Mouse (Mus musculus) forebrain, embryonic 14.5 days (tissue): ENCODE results near the gene Kansl2. TPM values are rescaled to one million over a fixed set of nuclear protein-coding genes. Genes with fewer than 3 reads are reported as not detected.

Source experiments
- ATAC-seq: fragments of 200-750 bp; cut with Nextera tagmentation; 2 replicates; pipeline ENCODE4 v1.8.0; 2017; ENCODE audit warnings: mild to moderate bottlenecking, moderate library complexity
- DNase-seq: peaks from one replicate; pipeline ENCODE4 v3.0.0-alpha.2; 2015; ENCODE audit warnings: low spot score
- H3K27ac ChIP-seq: fragments of 300-500 bp; sonication (generic); 2 replicates; pipeline ENCODE4 v1.5.1; 2014; ENCODE audit warnings: low read depth, mild to moderate bottlenecking, control low read depth, low read length, moderate library complexity
- H3K27me3 ChIP-seq: fragments of 300-500 bp; sonication (generic); replicated peaks from 2 replicates; pipeline ENCODE4 v1.6.1; 2014; ENCODE audit warnings: low read length, control low read depth, mixed read lengths; ENCODE audit not compliant: control insufficient read depth, insufficient read depth
- H3K36me3 ChIP-seq: fragments of 300-500 bp; sonication (generic); 2 replicates; pipeline ENCODE4 v1.6.1; 2014; ENCODE audit warnings: low read length, control low read depth; ENCODE audit not compliant: control insufficient read depth, insufficient read depth
- H3K4me1 ChIP-seq: fragments of 300-500 bp; sonication (generic); 2 replicates; pipeline ENCODE4 v1.6.1; 2014; ENCODE audit warnings: antibody characterized with exemption, low read length, control low read depth; ENCODE audit not compliant: control insufficient read depth, insufficient read depth
- H3K4me2 ChIP-seq: fragments of 300-500 bp; sonication (generic); 2 replicates; pipeline ENCODE4 v1.6.1; 2014; ENCODE audit warnings: mild to moderate bottlenecking, control low read depth, low read length
- H3K4me3 ChIP-seq: fragments of 300-500 bp; sonication (generic); 2 replicates; pipeline ENCODE4 v1.5.1; 2014; ENCODE audit warnings: low read depth, low read length, control low read depth
- H3K9ac ChIP-seq: fragments of 300-500 bp; sonication (generic); 2 replicates; pipeline ENCODE4 v1.6.1; 2014; ENCODE audit warnings: mild to moderate bottlenecking, low read length, control low read depth, moderate library complexity
- H3K9me3 ChIP-seq: fragments of 300-500 bp; sonication (generic); replicated peaks from 2 replicates; pipeline ENCODE4 v1.6.1; 2016; ENCODE audit warnings: low read length, control low read depth, mixed read lengths; ENCODE audit not compliant: control insufficient read depth
- WGBS: fragments of 180-500 bp; shearing (Covaris S2); extraction: QIAGEN DNeasy Blood & Tissue Kit; methylation state at CpG from one replicate; pipeline ENCODE4 v1.1.7; 2014; 5-methylcytosine and 5-hydroxymethylcytosine counted together
- polyA plus RNA-seq: library from polyadenylated mRNA; unstranded; fragments of >200 nt; fragmentation: Nextera tagmentation; extraction: Ambion mirVana; gene quantifications from 2 replicates; pipeline ENCODE4 v1.2.1, GENCODE M21; 2014

The Kansl2 gene
- polyA plus RNA-seq = 134 and 135 TPM in 2 replicates

DNA sequence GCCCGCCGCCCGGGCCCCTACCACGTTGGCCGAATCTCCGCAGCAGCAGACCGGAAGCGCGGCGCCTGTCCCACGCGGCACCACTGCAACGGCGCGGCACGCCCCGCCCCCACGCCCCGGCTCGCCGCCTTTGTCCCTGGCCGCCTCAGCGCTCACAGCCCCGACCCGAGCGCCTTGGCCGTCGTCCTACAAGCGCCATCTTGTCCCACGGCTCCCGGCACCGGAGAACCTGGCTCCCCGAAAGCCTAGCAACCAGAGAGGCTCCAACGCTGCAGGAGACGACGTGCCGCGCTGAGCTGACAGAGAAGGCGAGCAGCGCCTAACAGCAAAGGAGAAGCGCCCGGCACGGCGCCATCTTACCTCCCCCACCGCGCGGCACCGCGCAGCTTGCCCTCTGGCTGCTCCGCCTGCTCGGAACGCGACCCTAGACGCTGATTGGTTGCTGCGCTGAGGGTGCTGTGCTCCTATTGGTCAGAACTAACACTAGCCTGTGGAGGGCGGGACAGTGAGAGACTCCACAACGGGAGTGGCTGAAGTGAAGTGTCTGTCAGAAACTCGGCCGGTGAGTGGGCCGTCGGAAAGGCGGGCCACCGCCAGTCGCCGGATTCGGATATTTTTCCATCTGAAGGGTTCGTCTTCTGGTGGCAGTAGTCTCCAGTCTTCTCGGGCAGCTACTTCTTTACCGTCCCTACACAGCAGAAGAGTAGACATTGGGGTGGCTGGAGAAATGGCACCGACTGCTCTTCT is at the start of gene Kansl2:
TSS of gene Kansl2 (minus strand) at position 384 of the 747 bp plus-strand sequence.
- peaks cover 39% of the 10 kb centered on the region for H3K36me3 ChIP-seq
- H3K9me3 ChIP-seq = no peaks in the 10 kb centered on the region
- WGBS = under 1% methylated on average over 62 of the region's 70 CpGs
- DNase-seq (peak; percentile 99), ATAC-seq (peak; percentile 100)
- H3K4me1 ChIP-seq = peaks cover 11% of the 10 kb centered on the region; the same call in 1 of the 2 replicates
- H3K27me3 ChIP-seq = no peaks in the 10 kb centered on the region
- peak within 1 kb of the TSS; percentile 99 for H3K27ac ChIP-seq
- H3K9ac ChIP-seq = peak within 1 kb of the TSS; percentile 94
- H3K4me2 ChIP-seq = peak within 1 kb of the TSS; percentile 91
- H3K4me3 ChIP-seq = peak within 1 kb of the TSS; percentile 84

DNA sequence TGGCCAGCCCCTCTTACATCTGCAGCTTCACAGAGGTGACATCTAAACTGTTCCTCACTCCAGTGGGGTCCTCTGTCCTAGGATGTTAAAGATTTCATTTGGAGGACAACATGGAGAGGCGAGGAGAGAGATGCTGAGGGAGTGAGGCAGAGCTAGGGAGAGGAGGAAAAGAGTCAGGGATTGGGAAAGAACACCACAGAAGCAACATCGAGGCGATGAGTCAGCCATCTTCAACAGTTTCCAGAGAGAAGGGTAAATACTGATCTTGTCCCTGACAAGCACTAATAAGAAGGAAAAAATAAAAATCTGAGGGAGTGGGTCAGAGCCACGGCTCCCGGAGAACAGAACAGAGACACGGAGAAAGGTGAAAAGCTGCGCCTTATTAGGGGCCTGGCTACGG is 48.9 kb upstream of the Kansl2 start:
- no peaks in the 10 kb centered on the region for H3K36me3 ChIP-seq
- H3K27me3 ChIP-seq = no peaks in the 10 kb centered on the region
- H3K4me1 ChIP-seq = no peaks in the 10 kb centered on the region
- DNase-seq = no peak
- H3K9ac ChIP-seq = no peak overlapping the region
- H3K4me2 ChIP-seq = no peak overlapping the region
- peak overlapping the region; percentile 66; the same call in 1 of the 2 replicates for H3K27ac ChIP-seq
- no peak overlapping the region for H3K4me3 ChIP-seq
- ATAC-seq = no peak
- H3K9me3 ChIP-seq = no peaks in the 10 kb centered on the region
- WGBS = 83% methylated on average over 8 of the region's 8 CpGs

DNA sequence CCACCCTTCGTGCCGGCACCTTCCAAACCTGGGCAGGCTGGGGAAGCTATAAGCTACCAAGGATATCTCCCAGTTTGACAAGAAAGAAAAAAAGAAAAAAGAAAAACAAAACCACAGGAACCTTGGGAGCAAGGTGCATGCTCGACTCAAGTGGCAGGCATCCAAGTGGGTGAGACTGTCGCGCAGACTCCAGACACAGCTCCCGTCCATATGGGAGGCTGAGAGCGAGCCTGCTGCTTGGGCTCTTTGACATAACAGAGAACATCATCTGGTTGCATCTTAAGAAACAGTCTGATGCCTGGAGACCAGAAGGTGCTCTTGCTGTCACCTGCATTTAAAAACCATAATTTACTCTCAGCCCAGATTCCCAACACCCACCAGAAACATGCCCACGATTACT is 48.3 kb upstream of the Kansl2 start:
- DNase-seq (peak; percentile 58), ATAC-seq (peak; percentile 34; the same call in 1 of the 2 replicates)
- no peak overlapping the region; the same call in 1 of the 2 replicates for H3K27ac ChIP-seq

DNA sequence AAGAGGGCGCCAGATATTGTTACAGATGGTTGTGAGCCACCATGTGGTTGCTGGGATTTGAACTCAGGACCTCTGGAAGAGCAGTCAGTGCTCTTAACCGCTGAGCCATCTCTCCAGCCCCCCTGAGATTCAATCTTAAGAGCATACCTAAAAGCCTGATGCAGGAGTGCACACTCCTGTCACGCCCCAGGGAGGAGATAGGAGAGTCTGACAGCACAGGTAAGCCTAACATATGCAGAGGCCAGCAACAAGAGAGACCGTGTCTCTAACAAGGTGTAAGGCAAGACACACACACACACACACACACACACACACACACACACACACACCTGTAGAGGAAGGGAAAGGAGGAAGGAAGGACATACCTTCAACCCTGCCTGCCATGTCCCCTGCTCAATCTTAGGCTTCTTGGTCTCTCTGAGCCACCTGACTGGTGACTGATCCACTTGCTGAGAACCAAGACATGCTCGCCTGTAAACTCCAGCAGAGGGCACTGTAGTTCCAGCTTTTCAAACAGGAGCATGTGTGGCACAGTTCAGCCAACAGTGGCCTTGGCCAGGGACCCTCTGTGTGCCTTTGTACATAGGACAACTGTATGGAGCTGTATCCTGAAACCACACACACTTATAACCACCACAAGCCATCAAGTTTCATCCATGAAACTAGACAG is 45.9 kb upstream of the Kansl2 start:
- Histone ChIP-seq H3K27ac (no peak overlapping the region), H3K4me2 (no peak overlapping the region), H3K9ac (no peak overlapping the region), H3K4me3 (no peak overlapping the region), H3K27me3 (no peaks in the 10 kb centered on the region), H3K4me1 (no peaks in the 10 kb centered on the region), H3K9me3 (no peaks in the 10 kb centered on the region), H3K36me3 (no peaks in the 10 kb centered on the region)
- DNase-seq (peak; percentile 92), ATAC-seq (peak; percentile 86)
- 41% methylated on average over 5 of the region's 5 CpGs for WGBS

More for the DNA sequence above, 48.3 kb upstream of the Kansl2 start:
- H3K4me1 ChIP-seq = no peaks in the 10 kb centered on the region
- no peaks in the 10 kb centered on the region for H3K36me3 ChIP-seq
- H3K9me3 ChIP-seq = no peaks in the 10 kb centered on the region
- H3K27me3 ChIP-seq = no peaks in the 10 kb centered on the region
- H3K4me3 ChIP-seq = no peak overlapping the region
- H3K4me2 ChIP-seq = no peak overlapping the region
- H3K9ac ChIP-seq = no peak overlapping the region
- WGBS = 63% methylated on average over 8 of the region's 8 CpGs

DNA sequence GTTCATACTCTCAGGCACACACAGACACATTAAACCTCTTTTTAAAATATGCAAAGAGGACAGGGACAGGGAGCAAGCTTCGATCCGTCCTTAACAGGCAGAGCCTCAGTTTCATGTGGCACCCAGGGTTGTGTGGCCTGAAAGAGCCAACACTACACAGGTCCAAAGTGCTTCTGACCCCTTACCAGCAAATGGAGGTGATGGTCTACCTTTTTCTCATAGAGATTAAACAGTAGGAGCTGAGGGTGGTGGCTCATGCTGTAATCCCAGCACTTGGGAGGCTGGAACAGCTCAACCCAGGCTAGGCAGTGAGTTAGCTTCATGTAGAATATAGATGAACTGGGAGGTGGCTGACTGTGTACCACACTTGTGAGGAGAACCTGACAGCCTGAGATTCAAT is 45.2 kb upstream of the Kansl2 start:
- H3K27ac ChIP-seq = no peak overlapping the region
- WGBS = 93% methylated on average over 2 of the region's 2 CpGs
- H3K9ac ChIP-seq = no peak overlapping the region
- H3K4me3 ChIP-seq = no peak overlapping the region
- no peaks in the 10 kb centered on the region for H3K27me3 ChIP-seq
- no peak overlapping the region for H3K4me2 ChIP-seq
- no peak for ATAC-seq
- no peaks in the 10 kb centered on the region for H3K36me3 ChIP-seq
- no peak for DNase-seq
- H3K4me1 ChIP-seq = no peaks in the 10 kb centered on the region
- no peaks in the 10 kb centered on the region for H3K9me3 ChIP-seq

DNA sequence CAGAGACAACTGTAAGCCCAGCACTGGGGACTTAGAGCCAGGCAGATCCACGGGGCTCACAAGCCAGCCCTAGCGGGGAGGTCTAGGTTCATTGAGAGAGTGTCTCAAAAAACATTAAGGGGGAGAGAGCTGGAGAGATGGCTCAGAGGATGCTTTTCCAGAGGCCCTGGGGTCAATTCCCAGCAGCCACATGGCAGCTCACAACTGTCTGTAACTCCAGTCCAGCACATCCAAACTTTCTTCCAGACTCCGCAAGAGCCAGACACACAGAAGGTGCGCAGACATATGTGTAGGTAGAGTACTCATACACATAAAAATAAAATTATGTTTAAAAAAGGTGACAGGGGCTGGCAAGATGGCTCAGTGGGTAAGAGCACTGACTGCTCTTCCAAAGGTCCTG is 39.2 kb upstream of the Kansl2 start:
- no peak overlapping the region for H3K4me2 ChIP-seq
- ATAC-seq = no peak
- H3K36me3 ChIP-seq = no peaks in the 10 kb centered on the region
- H3K9me3 ChIP-seq = no peaks in the 10 kb centered on the region
- 81% methylated on average over 4 of the region's 4 CpGs for WGBS
- no peak overlapping the region for H3K4me3 ChIP-seq
- no peak for DNase-seq
- H3K27ac ChIP-seq = no peak overlapping the region
- no peak overlapping the region for H3K9ac ChIP-seq
- no peaks in the 10 kb centered on the region for H3K27me3 ChIP-seq
- peaks cover 5% of the 10 kb centered on the region for H3K4me1 ChIP-seq

DNA sequence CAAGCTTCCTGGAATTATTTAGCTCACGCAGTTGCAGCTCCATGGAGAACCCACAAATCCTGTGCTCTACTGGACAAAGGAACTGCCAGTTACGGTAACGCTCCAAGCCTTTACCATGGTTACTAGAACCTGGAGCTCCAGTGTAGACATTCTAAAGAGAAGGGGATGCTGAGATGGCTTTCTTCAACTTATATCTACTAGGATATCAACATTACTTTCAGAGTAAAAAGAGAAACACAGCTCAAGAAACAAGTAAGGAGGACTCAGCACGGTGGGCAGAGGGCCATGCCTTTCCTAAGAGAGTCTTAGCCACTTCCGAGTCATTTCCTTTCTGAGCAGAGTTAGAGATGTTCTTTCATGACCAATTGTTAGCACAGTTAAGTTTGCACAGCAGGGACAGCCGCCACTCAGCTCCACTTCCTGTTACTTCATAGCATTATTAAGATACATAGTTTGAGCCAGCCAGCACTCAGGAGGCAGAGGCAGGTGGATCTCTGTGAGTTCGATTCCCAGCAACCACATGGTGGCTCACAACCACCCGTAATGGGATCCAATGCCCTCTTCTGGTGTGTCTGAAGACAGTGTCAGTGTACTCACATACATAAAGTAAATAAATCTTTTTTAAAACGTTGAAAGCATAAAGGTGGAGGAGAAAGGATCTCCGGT is 36.9 kb upstream of the Kansl2 start, which contains the start of the genes Ccnt1 and 4930415O20Rik:
TSS of gene Ccnt1 (minus strand) at position 51 of the 666 bp plus-strand sequence.
TSS of gene 4930415O20Rik (plus strand) at position 132 of the 666 bp plus-strand sequence.
- Histone ChIP-seq H3K4me1 (peaks cover 10% of the 10 kb centered on the region), H3K27ac (no peak within 1 kb of the TSS), H3K9me3 (no peaks in the 10 kb centered on the region), H3K4me3 (no peak within 1 kb of the TSS), H3K4me2 (no peak within 1 kb of the TSS), H3K27me3 (no peaks in the 10 kb centered on the region), H3K9ac (no peak within 1 kb of the TSS), H3K36me3 (no peaks in the 10 kb centered on the region)
- WGBS = 87% methylated on average over 10 of the region's 10 CpGs
- DNase-seq (no peak), ATAC-seq (no peak)

DNA sequence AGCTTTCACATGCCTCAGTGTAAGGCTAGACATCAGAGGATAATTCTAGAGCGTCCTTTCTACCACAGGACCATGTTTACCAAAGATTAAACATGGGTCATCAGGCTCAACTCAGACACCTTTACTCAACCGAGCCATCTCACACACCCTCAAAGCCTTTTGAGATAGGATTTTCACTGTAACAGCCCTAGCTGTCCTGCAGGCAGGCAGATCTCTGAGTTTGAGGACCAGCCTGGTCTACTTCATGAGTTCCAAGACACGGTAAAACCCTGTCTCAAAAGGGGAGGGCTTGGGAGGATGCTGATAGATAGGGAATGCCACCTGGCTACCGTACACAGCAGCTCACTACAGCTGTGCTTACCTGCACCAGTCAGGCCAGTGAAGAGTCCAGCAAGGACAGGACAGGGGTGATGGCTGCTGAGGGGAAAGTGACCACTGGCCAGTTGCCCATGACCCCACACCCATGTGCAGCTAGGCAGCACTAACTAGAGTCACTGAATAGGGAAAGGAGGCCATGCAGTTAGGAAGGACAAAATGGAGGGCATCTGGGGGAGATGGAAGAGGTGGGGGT is 35.8 kb upstream of the Kansl2 start:
- Histone ChIP-seq H3K4me3 (no peak overlapping the region), H3K27ac (no peak overlapping the region), H3K4me2 (no peak overlapping the region), H3K9ac (no peak overlapping the region), H3K27me3 (no peaks in the 10 kb centered on the region), H3K9me3 (no peaks in the 10 kb centered on the region), H3K4me1 (peaks cover 19% of the 10 kb centered on the region), H3K36me3 (0 out of 2 replicates have a peak, but pooled peaks cover 6% of the 10 kb centered on the region)
- DNase-seq = no peak
- 90% methylated on average over 4 of the region's 4 CpGs for WGBS
- no peak for ATAC-seq
